Mouse (Mus musculus) hindbrain, embryonic 15.5 days (tissue): ENCODE data around the gene Pnkp. TPM values are rescaled to one million over a fixed set of nuclear protein-coding genes. Genes with fewer than 3 reads are reported as not detected.

Source experiments
- ATAC-seq: fragments of 200-750 bp; cut with Nextera tagmentation; 2 replicates; pipeline ENCODE4 v1.8.0; 2017; ENCODE audit warnings: low read depth, moderate number of reproducible peaks, moderate TSS enrichment; ENCODE audit not compliant: low FRiP score
- H3K27ac ChIP-seq: fragments of 300-500 bp; sonication (generic); replicated peaks from 2 replicates; pipeline ENCODE4 v1.5.1; 2015; ENCODE audit warnings: mild to moderate bottlenecking, inconsistent platforms
- H3K27me3 ChIP-seq: fragments of 300-500 bp; sonication (generic); 2 replicates; pipeline ENCODE4 v1.6.1; 2015; ENCODE audit warnings: control low read depth, inconsistent platforms
- H3K36me3 ChIP-seq: fragments of 300-500 bp; sonication (generic); 2 replicates; pipeline ENCODE4 v1.6.1; 2015; ENCODE audit warnings: control low read depth, inconsistent platforms
- H3K4me1 ChIP-seq: fragments of 300-500 bp; sonication (generic); replicated peaks from 2 replicates; pipeline ENCODE4 v1.6.1; 2015; ENCODE audit warnings: control low read depth, inconsistent platforms
- H3K4me2 ChIP-seq: fragments of 300-500 bp; sonication (generic); 2 replicates; pipeline ENCODE4 v1.6.1; 2015; ENCODE audit warnings: moderate library complexity, mild to moderate bottlenecking, inconsistent platforms
- H3K4me3 ChIP-seq: fragments of 300-500 bp; sonication (generic); 2 replicates; pipeline ENCODE4 v1.5.1; 2015; ENCODE audit warnings: mild to moderate bottlenecking, inconsistent platforms
- H3K9ac ChIP-seq: fragments of 300-500 bp; sonication (generic); 2 replicates; pipeline ENCODE4 v1.6.1; 2015; ENCODE audit warnings: inconsistent platforms
- H3K9me3 ChIP-seq: fragments of 300-500 bp; sonication (generic); 2 replicates; pipeline ENCODE4 v1.6.1; 2016; ENCODE audit warnings: control low read depth, inconsistent platforms
- WGBS: fragments of 180-500 bp; shearing (Covaris S2); methylation state at CpG from one replicate; pipeline ENCODE4 v1.1.7; 2015; 5-methylcytosine and 5-hydroxymethylcytosine counted together
- polyA plus RNA-seq: library from polyadenylated mRNA; unstranded; fragments of >200 nt; fragmentation: Nextera tagmentation; extraction: Ambion mirVana; gene quantifications from 2 replicates; pipeline ENCODE4 v1.2.1, GENCODE M21; 2015

Gene Pnkp
- polyA plus RNA-seq, 1 experiment from 2014 or later = 30.6 TPM

DNA sequence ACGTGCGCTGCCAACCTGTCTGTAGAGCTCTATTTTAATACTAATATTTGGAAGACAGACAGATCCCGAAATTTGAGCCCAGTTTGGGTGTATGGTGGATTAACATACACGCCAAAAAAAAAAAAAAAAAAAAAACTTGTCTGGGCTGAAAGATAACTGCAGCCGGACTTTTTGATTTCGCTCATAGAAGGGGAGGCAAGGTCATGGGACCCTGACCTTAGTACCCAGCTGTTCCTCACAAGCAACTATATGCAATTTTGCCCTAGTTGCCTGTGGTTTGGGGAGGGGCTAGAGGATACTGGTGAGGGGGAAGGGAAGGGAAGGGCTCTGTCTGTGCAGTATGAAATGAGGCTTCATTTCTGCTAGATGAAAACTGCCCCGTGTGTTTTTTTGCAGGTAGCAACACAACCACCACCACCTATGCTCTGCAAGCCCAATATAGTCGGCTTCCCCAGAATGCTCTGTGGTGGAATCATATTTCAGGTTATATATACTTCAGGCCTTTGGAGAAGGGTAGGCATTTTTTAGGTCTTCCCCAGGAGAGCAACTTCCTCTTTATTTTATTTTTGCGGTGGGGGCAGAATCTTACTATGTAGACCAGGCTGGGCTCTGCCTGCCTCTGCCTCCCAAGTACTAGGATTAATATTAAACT, 548 bp upstream of the Pnkp start:
- peaks cover 65% of the 10 kb centered on the region for H3K4me1 ChIP-seq
- H3K9ac ChIP-seq = no peak overlapping the region
- peak overlapping the region; percentile 83 for H3K4me2 ChIP-seq
- peak; percentile 1; the same call in 1 of the 2 replicates for ATAC-seq
- no peaks in the 10 kb centered on the region for H3K27me3 ChIP-seq
- H3K4me3 ChIP-seq = peak overlapping the region; percentile 85
- WGBS = 67% methylated on average over 9 of the region's 9 CpGs
- no peaks in the 10 kb centered on the region for H3K36me3 ChIP-seq
- H3K9me3 ChIP-seq = no peaks in the 10 kb centered on the region
- peak overlapping the region; percentile 95 for H3K27ac ChIP-seq

DNA sequence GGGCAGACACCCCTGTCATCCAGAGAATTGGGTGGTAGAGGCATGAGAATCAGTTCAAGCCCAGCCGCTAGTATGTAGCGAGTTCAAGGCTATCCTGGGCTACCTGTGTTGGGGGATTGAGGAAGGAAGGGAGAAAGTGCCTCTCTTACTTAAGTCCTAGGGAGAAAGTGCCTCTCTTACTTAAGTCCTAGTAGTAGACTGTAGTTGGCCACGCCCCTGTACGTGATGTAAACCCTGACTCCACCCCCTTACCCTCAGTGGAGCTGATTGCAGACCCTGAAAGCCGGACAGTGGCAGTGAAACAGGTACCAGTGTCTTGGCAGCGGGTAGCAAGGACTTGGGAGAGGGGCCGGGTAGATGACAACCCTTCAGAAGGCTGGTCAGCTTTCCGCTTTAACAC, 966 bp downstream of the Pnkp start:
- 34% methylated on average over 8 of the region's 8 CpGs for WGBS
- peak overlapping the region; percentile 88 for H3K9ac ChIP-seq
- H3K36me3 ChIP-seq = peaks cover 13% of the 10 kb centered on the region
- H3K4me3 ChIP-seq = peak overlapping the region; percentile 85
- no peaks in the 10 kb centered on the region for H3K27me3 ChIP-seq
- H3K4me2 ChIP-seq = peak overlapping the region; percentile 83
- no peaks in the 10 kb centered on the region for H3K9me3 ChIP-seq
- ATAC-seq = no peak
- H3K4me1 ChIP-seq = peaks cover 60% of the 10 kb centered on the region
- peak overlapping the region; percentile 95 for H3K27ac ChIP-seq

DNA sequence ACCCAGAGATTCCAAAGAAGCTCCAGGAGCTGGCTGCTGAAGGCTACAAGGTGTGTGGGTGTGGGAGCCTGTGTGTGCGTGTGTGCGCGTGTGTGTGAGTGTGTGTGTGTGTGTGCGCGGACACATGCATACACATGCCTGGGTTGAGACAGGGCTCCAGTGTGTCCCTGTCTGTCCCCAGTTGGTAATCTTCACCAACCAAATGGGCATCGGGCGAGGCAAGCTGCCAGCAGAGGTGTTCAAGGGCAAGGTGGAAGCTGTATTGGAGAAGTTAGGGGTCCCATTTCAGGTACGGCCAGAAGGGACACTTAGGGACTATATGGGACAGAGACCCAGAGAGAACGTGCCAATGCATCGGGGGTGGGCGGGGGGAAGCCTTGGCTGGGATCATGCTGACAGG, 3.0 kb downstream of the Pnkp start:
- H3K27me3 ChIP-seq = no peaks in the 10 kb centered on the region
- no peak overlapping the region for H3K4me2 ChIP-seq
- no peak for ATAC-seq
- WGBS = 95% methylated on average over 11 of the region's 11 CpGs
- H3K36me3 ChIP-seq = peaks cover 31% of the 10 kb centered on the region
- H3K4me1 ChIP-seq = peaks cover 53% of the 10 kb centered on the region
- no peak overlapping the region for H3K9ac ChIP-seq
- H3K9me3 ChIP-seq = no peaks in the 10 kb centered on the region
- no peak overlapping the region for H3K27ac ChIP-seq
- no peak overlapping the region for H3K4me3 ChIP-seq

DNA sequence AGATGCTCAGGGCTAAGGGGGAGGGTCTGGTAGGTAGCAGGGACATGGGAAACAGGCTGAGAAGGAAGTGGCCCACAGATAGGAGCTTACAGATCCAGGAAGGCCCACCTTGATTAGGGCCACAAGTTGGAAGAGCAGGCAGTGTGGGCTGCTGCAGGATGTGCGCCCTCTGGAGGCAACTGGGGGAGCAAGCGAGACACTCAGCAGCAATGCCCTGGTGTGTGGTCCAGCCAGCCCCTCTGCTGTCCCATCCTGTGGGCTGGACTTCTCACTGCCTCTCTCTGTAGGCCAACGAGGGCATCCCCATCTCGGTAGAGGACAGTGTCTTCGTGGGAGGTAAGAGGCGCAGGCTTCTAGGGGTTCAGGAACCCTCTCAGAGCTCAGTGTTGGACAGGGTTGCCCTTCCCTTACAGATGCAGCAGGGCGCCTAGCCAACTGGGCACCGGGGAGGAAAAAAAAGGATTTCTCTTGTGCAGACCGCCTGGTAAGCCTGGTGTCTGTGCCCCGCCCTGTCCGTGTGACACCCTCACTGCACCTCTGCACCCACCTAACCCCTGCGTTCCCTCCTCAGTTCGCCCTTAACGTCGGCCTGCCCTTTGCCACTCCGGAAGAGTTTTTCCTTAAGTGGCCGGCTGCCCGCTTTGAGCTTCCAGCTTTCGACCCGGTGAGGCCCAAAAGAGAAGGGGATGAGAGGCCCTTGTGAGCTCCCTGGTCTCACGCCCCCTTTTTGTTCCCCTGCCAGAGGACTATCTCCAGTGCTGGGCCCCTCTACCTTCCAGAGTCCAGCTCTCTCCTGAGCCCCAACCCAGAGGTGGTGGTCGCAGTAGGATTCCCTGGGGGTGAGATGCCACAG, 3.9 kb downstream of the Pnkp start:
- H3K4me2 ChIP-seq = no peak overlapping the region
- peaks cover 57% of the 10 kb centered on the region for H3K4me1 ChIP-seq
- 60% methylated on average over 22 of the region's 22 CpGs for WGBS
- ATAC-seq = peak; percentile 9; the same call in 1 of the 2 replicates
- no peaks in the 10 kb centered on the region for H3K9me3 ChIP-seq
- H3K36me3 ChIP-seq = peaks cover 34% of the 10 kb centered on the region
- peak overlapping the region; percentile 12; the same call in 1 of the 2 replicates for H3K9ac ChIP-seq
- H3K27me3 ChIP-seq = no peaks in the 10 kb centered on the region
- H3K27ac ChIP-seq = 0 out of 2 replicates have a peak overlapping the region, but pooled peaks have one; percentile 23
- H3K4me3 ChIP-seq = no peak overlapping the region

DNA sequence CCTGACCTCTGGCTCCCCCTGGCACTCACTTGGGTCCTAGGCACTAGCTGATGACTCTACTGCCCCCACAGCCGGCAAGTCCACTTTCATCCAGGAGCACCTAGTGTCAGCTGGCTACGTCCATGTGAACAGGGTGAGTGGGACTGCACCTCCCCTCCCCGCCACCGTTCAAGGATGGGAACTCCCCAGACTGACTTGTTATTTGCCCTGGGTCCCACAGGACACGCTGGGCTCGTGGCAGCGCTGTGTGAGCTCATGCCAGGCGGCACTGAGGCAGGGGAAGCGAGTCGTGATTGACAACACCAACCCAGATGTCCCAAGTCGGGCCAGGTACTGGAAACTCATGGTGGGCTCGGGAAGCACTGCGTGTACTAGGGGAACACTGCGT, 4.5 kb downstream of the Pnkp start:
- H3K27ac ChIP-seq = no peak overlapping the region
- no peak for ATAC-seq

DNA sequence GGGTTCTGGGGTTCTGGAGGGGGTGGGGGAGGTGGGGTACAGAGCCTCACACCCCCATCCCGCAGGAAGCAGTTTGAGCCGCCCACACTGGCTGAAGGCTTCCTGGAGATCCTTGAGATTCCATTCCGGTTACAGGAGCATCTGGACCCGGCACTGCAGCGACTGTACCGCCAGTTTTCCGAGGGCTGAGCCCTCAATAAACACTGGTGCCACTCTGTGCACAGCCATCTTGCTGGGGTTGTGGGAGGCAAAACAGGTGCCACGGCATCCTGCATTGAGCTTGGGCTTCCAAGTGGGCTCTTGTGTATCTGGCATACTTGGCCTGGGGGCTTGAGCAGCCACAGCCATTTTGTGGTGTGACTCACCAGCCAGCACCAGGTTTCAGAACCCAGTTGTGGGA, 5.5 kb downstream of the Pnkp start:
- Histone ChIP-seq H3K27ac (no peak overlapping the region), H3K27me3 (no peaks in the 10 kb centered on the region), H3K4me2 (no peak overlapping the region), H3K4me1 (peaks cover 65% of the 10 kb centered on the region), H3K36me3 (peaks cover 34% of the 10 kb centered on the region), H3K4me3 (no peak overlapping the region), H3K9ac (no peak overlapping the region), H3K9me3 (no peaks in the 10 kb centered on the region)
- ATAC-seq = no peak
- 86% methylated on average over 8 of the region's 8 CpGs for WGBS

More for the DNA sequence above, 4.5 kb downstream of the Pnkp start:
- Histone ChIP-seq H3K4me1 (peaks cover 60% of the 10 kb centered on the region), H3K27me3 (no peaks in the 10 kb centered on the region), H3K36me3 (peaks cover 34% of the 10 kb centered on the region), H3K9ac (no peak overlapping the region), H3K9me3 (no peaks in the 10 kb centered on the region), H3K4me3 (no peak overlapping the region), H3K4me2 (no peak overlapping the region)
- 68% methylated on average over 14 of the region's 14 CpGs for WGBS

DNA sequence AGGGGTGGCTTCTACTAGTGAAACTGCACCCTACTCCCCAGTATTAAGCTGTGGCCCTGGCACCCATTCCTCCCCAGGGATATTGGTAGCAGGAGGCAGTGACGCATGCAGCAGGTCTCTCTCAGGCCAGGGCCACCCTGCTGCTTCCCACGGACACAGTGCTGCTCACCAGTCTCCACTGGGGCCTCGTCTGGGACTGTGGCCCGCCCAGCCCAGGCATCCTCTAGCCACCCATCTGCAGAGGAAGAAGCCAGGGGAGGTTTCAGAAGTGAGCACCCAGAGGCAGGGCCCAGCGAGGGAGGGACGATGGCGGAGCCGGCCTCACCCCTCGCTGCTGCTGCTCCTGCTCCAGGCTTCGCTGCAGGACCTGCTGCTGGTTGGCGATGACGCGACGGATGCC, 6.3 kb downstream of the Pnkp start:
- Histone ChIP-seq H3K4me2 (no peak overlapping the region), H3K36me3 (peaks cover 34% of the 10 kb centered on the region), H3K4me1 (peaks cover 65% of the 10 kb centered on the region), H3K27ac (no peak overlapping the region), H3K9ac (no peak overlapping the region), H3K4me3 (no peak overlapping the region), H3K9me3 (no peaks in the 10 kb centered on the region), H3K27me3 (no peaks in the 10 kb centered on the region)
- no peak for ATAC-seq
- 87% methylated on average over 14 of the region's 14 CpGs for WGBS

DNA sequence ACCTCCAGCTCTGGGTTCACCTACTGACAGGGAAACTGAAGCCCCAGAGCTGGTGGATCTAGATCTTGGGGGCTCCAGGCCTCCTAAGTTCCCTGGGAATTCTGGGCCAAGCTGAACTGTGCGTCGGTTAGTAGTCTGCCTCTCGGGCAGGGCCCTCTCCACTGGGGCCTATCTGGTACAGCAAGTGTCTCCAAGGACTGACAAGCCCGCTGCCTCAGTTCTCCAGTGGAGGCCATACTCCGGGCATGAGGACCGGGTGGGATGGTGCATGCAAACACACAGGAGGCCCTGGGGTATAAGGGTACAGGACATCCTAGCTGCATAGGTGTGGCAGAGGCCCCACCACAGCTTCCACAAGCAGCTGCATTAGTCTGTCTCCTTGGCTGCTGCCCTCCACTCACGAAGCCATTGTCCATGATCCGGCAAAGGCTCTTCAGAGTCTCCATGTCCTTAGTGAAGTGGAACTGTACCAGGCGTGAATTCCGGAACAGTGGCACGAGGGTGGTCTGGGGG, 7.1 kb downstream of the Pnkp start:
- WGBS = 86% methylated on average over 11 of the region's 11 CpGs
- H3K4me3 ChIP-seq = no peak overlapping the region
- peaks cover 34% of the 10 kb centered on the region for H3K36me3 ChIP-seq
- no peaks in the 10 kb centered on the region for H3K27me3 ChIP-seq
- H3K9me3 ChIP-seq = no peaks in the 10 kb centered on the region
- ATAC-seq = no peak
- no peak overlapping the region for H3K4me2 ChIP-seq
- no peak overlapping the region for H3K27ac ChIP-seq
- peaks cover 63% of the 10 kb centered on the region for H3K4me1 ChIP-seq
- H3K9ac ChIP-seq = no peak overlapping the region

DNA sequence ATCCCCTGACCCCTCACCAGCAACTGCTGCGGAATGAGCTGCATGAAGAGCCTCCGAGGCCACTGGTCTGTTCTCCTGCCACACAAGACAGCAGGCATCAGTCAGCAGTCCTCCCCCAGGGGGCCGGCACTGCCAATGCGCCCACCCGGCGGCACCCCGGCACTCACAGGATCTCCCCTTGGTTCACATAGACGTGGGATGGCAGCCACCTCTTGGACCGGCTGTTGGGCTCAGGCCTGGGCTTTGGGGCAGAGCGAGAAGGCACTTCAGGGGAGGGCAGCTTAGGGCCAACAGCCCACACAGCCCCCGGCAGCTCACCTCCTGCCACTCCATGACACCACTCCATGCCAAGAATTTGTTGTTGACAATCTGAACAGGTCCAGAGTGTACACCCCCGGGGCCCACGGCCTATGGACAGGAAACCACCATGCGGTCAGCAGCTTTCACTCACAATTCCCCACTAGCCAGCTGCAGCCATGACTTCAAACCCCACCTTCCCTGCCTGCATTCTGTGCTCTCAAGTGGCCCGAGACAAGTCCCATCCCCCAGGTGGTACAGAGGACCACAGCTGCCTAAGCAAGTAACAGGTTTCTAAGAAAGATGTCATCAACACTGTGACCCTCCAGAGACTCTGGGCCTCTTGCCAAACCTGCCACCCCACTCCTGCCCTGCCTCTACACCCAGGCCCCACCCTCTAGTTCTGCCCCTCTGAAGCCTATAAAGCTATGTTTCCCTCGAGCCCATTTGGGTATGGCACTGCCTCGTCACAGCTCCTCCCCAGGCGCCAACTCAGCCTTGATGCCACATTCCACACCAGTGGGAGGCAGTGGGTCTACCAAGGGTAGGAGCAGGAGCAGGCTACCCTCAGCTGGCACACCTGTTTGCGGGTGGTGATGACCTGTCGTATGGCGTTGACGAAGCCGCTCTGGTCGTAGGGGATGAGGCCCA, 7.9 kb downstream of the Pnkp start:
- H3K9ac ChIP-seq = no peak overlapping the region
- H3K27ac ChIP-seq = no peak overlapping the region
- H3K4me1 ChIP-seq = peaks cover 59% of the 10 kb centered on the region

DNA sequence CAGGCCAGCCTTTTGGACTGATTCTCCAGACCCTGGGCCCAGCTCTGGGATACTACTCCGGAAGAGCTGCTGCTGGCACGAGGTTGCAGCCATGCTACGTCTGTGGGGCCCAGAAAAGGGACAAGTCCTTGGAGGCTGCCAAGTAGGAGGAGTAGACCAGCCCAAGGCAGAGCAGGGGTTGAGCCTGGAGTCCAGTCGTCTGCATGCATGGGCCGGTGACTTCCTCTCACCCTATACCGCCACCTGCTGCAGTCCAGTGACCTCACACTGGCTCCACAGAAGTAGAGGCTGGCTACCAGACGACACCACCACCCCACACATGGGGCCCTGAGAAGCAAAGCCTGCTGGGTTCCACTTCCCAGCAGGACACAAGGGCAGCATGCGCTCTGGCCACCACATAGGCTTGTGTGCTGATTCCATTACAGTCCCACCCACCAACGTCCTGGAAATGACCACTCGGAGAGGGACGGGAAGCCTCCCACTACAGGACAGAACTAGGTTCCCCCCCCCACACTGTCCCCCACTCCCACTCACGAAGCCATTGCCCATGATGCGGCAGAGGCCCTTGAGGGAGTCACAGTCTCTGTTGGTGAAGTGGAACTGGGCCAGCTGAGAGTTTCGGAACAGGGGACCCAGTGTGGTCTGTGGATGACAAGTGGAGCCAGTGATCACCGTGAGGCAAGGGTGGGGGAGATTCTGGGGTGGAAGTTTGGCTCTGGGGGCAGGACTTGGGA, 9.5 kb downstream of the Pnkp start:
- Histone ChIP-seq H3K4me1 (peaks cover 56% of the 10 kb centered on the region), H3K36me3 (peaks cover 34% of the 10 kb centered on the region), H3K9ac (peak overlapping the region; percentile 15; the same call in 1 of the 2 replicates), H3K27me3 (no peaks in the 10 kb centered on the region), H3K9me3 (no peaks in the 10 kb centered on the region), H3K4me3 (peak overlapping the region; percentile 12), H3K27ac (peak overlapping the region; percentile 98), H3K4me2 (peak overlapping the region; percentile 86)
- ATAC-seq = no peak
- WGBS = 40% methylated on average over 15 of the region's 15 CpGs

More for the DNA sequence above, 7.9 kb downstream of the Pnkp start:
- H3K4me2 ChIP-seq = no peak overlapping the region
- no peaks in the 10 kb centered on the region for H3K9me3 ChIP-seq
- peaks cover 34% of the 10 kb centered on the region for H3K36me3 ChIP-seq
- no peaks in the 10 kb centered on the region for H3K27me3 ChIP-seq
- no peak overlapping the region for H3K4me3 ChIP-seq
- ATAC-seq = no peak
- WGBS = 80% methylated on average over 24 of the region's 24 CpGs
